Mouse (Mus musculus): ENCODE results near the gene Prap1.

DNA sequence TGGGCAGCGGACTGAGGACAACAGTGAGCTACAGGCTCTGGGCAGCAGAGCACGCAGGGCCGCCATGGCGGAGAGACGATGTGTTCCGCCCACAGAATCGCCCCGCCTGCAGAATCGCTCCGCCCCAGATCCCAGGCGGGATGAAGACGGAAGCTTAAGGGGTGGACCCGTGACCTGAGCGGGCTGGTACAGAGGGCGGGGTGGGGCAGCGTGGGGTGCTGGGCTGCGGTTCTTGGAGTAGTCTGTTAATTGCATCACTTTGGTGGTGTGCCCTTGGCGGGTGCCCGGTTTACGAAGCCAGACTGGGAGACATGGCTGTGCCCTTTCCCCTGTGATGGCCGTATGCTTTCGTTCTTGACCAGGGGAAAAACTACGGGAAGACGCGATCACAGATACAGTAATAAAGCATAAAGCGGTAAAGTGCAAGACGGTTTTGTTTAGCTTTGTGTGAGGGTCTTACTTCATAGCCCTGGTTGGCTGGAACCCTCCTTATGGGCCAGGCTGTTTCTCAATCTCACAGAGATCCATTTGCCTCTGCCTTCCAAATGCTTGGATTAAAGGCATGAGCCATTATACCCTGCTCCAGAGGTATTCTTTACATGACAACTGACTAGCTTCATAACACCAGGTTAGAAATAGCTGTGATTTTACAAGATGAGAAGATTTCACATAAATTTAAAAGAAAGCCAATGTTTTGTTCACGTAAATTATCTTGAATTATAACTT, 23.3 kb downstream of the Prap1 start, which contains the start of gene Echs1:
- TF ChIP-seq CTCF (IDR thresholded peaks at IDR 0.05; ENCODE audit: low read depth) = no peak
- 0 out of 2 replicates have a peak, but pooled peaks have one; percentile 19 for TF ChIP-seq EP300 (IDR thresholded peaks at IDR 0.05; ENCODE audit: low read depth)
